Mouse (Mus musculus): ENCODE data around the gene Faf2. TPM values are rescaled to one million over a fixed set of nuclear protein-coding genes. Genes with fewer than 3 reads are reported as not detected.

The Faf2 gene
- total RNA-seq (2023): 10 to 100 TPM; 34.6 to 41.0 TPM

GRCm38 (mm10) chr13:54621155-54621932, at the start of gene Faf2:
Gene Faf2 (plus strand): TSS chr13:54621784.

GRCm38 (mm10) chr13:54574854-54575481, 46.6 kb upstream of the Faf2 start, which contains the start of gene Arl10:
Gene Arl10 (plus strand): TSS chr13:54575015.

GRCm38 (mm10) chr13:54589996-54590951, 31.3 kb upstream of the Faf2 start, which contains the start of the genes Nop16 and Higd2a:
Gene Nop16 (minus strand): TSS chr13:54590090.
Gene Higd2a (plus strand): TSS chr13:54590207.

GRCm38 (mm10) chr13:54610972-54611754, 10.4 kb upstream of the Faf2 start, which contains the start of gene Cltb:
Gene Cltb (minus strand): TSS chr13:54611344.

GRCm38 (mm10) chr13:54693558-54694347, 72.2 kb downstream of the Faf2 start, which contains the start of gene Rnf44:
Gene Rnf44 (minus strand): TSS chr13:54693907.

GRCm38 (mm10) chr13:54701243-54701642, 79.7 kb downstream of the Faf2 start, which contains the start of gene Cdhr2:
Gene Cdhr2 (plus strand): TSS chr13:54701461.

Other genes starting within 250 kb of the Faf2 start
- gene Thoc3, start 152.9 kb upstream of the Faf2 start, total RNA-seq (2023): 10 to 100 TPM; 16.0 to 17.8 TPM
- gene Simc1, start 118.0 kb upstream of the Faf2 start, total RNA-seq (2023): 1 to 10 TPM; 4.3 to 4.7 TPM
- gene 4833439L19Rik, start 56.3 kb upstream of the Faf2 start, total RNA-seq (2023): 10 to 100 TPM; 34.5 to 41.0 TPM
- 1 to 10 TPM; 7.4 to 8.4 TPM for gene Arl10, start 46.8 kb upstream of the Faf2 start, total RNA-seq (2023)
- gene Nop16, start 31.7 kb upstream of the Faf2 start, total RNA-seq (2023): 1 to 10 TPM; 6.3 to 7.5 TPM
- gene Higd2a, start 31.6 kb upstream of the Faf2 start, total RNA-seq (2023): 10 to 100 TPM; 60.7 to 66.3 TPM
- gene Cltb, start 10.4 kb upstream of the Faf2 start, total RNA-seq (2023): 1 to 10 TPM; 5.6 to 7.7 TPM
- gene Rnf44, start 72.1 kb downstream of the Faf2 start, total RNA-seq (2023): 100 to 1,000 TPM; 140 to 150 TPM
- not detected for gene Cdhr2, start 79.7 kb downstream of the Faf2 start, total RNA-seq (2023)
- not detected for gene Gprin1, start 128.1 kb downstream of the Faf2 start, total RNA-seq (2023)
- gene Sncb, start 144.8 kb downstream of the Faf2 start, total RNA-seq (2023): not detected
- not detected for gene Eif4e1b, start 162.2 kb downstream of the Faf2 start, total RNA-seq (2023)
- gene Tspan17, start 167.6 kb downstream of the Faf2 start, total RNA-seq (2023): 10 to 100 TPM; 10.1 to 15.7 TPM

Data from neutrophil, adult 59 days (primary cell).